Mouse (Mus musculus) hindbrain, embryonic 15.5 days (tissue): Measurements from ENCODE around the gene Cdh15. TPM values are rescaled to one million over a fixed set of nuclear protein-coding genes. Genes with fewer than 3 reads are reported as not detected.

Experiments used
- polyA plus RNA-seq: library from polyadenylated mRNA; unstranded; fragments of >200 nt; fragmentation: Nextera tagmentation; extraction: Ambion mirVana; gene quantifications from 2 replicates; pipeline ENCODE4 v1.2.1, GENCODE M21; 2015

Gene Cdh15
- polyA plus RNA-seq, 1 experiment from 2014 or later, result 2.1 TPM

Other genes starting within 250 kb of the Cdh15 start
- 6.8 and 8.1 TPM in 2 replicates for gene Galns, start 236.5 kb upstream of the Cdh15 start, polyA plus RNA-seq
- gene Trappc2l, start 236.3 kb upstream of the Cdh15 start, polyA plus RNA-seq, result 109 and 112 TPM in 2 replicates
- not detected in 2 replicates for gene Pabpn1l, start 225.2 kb upstream of the Cdh15 start, polyA plus RNA-seq
- 19.1 and 21.2 TPM in 2 replicates for gene Cbfa2t3, start 148.9 kb upstream of the Cdh15 start, polyA plus RNA-seq
- 15.6 and 17.1 TPM in 2 replicates for gene Acsf3, start 72.5 kb upstream of the Cdh15 start, polyA plus RNA-seq
- gene Ankrd11, start 194.3 kb downstream of the Cdh15 start, polyA plus RNA-seq, result 65.3 and 70.8 TPM in 2 replicates
- 43.3 and 49.1 TPM in 2 replicates for gene Spg7, start 215.0 kb downstream of the Cdh15 start, polyA plus RNA-seq